Mouse (Mus musculus) liver, postnatal 0 days (tissue): ENCODE results near the gene Adh7. TPM values are rescaled to one million over a fixed set of nuclear protein-coding genes. Genes with fewer than 3 reads are reported as not detected.

ENCODE experiments used
- ATAC-seq: fragments of 200-750 bp; cut with Nextera tagmentation; 2 replicates; pipeline ENCODE4 v1.8.0; 2017; ENCODE audit warnings: mild to moderate bottlenecking, moderate library complexity
- DNase-seq: peaks from one replicate; pipeline ENCODE4 v3.0.0-alpha.2; 2016
- H3K27ac ChIP-seq: fragments of 300-500 bp; sonication (generic); 2 replicates; pipeline ENCODE4 v1.5.1; 2014; ENCODE audit warnings: antibody characterized with exemption, moderate library complexity, mild to moderate bottlenecking, low read depth
- H3K27me3 ChIP-seq: fragments of 300-500 bp; sonication (generic); 2 replicates; pipeline ENCODE4 v1.6.1; 2014; ENCODE audit warnings: low read length, control low read depth, mixed read lengths; ENCODE audit not compliant: insufficient read depth
- H3K36me3 ChIP-seq: fragments of 300-500 bp; sonication (generic); replicated peaks from 2 replicates; pipeline ENCODE4 v1.6.1; 2014; ENCODE audit warnings: mild to moderate bottlenecking, control low read depth, low read length, moderate library complexity, mixed read lengths; ENCODE audit not compliant: insufficient read depth
- H3K4me1 ChIP-seq: fragments of 300-500 bp; sonication (generic); 2 replicates; pipeline ENCODE4 v1.6.1; 2014; ENCODE audit warnings: antibody characterized with exemption, mild to moderate bottlenecking, control low read depth; ENCODE audit not compliant: insufficient read depth
- H3K4me2 ChIP-seq: fragments of 300-500 bp; sonication (generic); 2 replicates; pipeline ENCODE4 v1.6.1; 2014; ENCODE audit warnings: low read depth, mild to moderate bottlenecking, low read length, moderate library complexity, mixed read lengths
- H3K4me3 ChIP-seq: fragments of 300-500 bp; sonication (generic); 2 replicates; pipeline ENCODE4 v1.5.1; 2014; ENCODE audit warnings: low read depth, low read length
- H3K9ac ChIP-seq: fragments of 300-500 bp; sonication (generic); replicated peaks from 2 replicates; pipeline ENCODE4 v1.6.1; 2014; ENCODE audit warnings: mild to moderate bottlenecking, moderate library complexity
- H3K9me3 ChIP-seq: fragments of 300-500 bp; sonication (generic); 2 replicates; pipeline ENCODE4 v1.6.1; 2016; ENCODE audit warnings: mild to moderate bottlenecking, control low read depth, low read length, mixed read lengths
- CTCF ChIP-seq: sonication (generic); IDR thresholded peaks from 2 replicates; pipeline ENCODE4 v1.5.1; 2016; ENCODE audit warnings: antibody characterized with exemption, low read depth
- EP300 ChIP-seq: IDR thresholded peaks from 2 replicates; pipeline ENCODE4 v1.6.1; 2016; ENCODE audit warnings: antibody characterized with exemption, low read depth, mild to moderate bottlenecking
- WGBS: fragments of 180-500 bp; shearing (Covaris S2); extraction: QIAGEN DNeasy Blood & Tissue Kit; methylation state at CpG from one replicate; pipeline ENCODE4 v1.1.7; 2014; ENCODE audit not compliant: insufficient replicate concordance; 5-methylcytosine and 5-hydroxymethylcytosine counted together
- polyA plus RNA-seq: library from polyadenylated mRNA; unstranded; fragments of >200 nt; fragmentation: Nextera tagmentation; extraction: Ambion mirVana; gene quantifications from 2 replicates; pipeline ENCODE4 v1.2.1, GENCODE M21; 2015

Gene Adh7
- polyA plus RNA-seq = 6.2 and 6.7 TPM in 2 replicates

DNA sequence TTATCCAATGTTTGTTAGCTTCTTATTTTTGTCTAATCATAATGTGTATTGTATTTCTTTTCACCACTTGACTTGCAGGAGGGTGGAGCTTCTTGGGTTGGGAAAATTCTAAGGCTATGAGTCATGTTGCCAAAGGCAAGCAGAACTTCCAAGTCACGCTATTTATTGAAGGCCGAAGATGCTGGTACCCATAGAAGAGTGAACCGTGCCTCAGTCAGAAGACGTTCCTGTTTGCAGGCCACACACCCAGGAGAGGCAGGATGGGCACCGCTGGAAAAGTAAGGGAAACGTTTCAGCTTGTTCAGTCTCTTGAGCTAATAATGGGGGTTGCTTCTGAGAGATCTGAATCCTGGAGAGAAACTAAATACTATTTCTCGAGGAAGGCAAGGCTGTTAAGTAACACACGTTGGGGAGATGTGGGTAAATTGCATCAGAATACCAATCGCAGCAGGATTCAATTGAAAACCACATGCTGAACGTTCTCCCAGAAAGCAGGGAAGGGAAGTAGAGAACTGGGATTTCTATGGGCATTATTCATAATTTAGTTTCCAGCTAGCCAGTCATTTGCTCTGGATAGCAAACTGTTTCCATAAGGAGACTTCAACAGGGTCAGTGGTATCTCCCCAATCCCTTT lies at the start of gene Adh7:
Gene Adh7 (plus strand): TSS at position 130 of the 634 bp plus-strand sequence.
- Histone ChIP-seq H3K4me2 (no peak within 1 kb of the TSS), H3K27me3 (no peaks in the 10 kb centered on the region), H3K27ac (no peak within 1 kb of the TSS), H3K4me3 (no peak within 1 kb of the TSS), H3K9me3 (no peaks in the 10 kb centered on the region), H3K36me3 (no peaks in the 10 kb centered on the region), H3K9ac (no peak within 1 kb of the TSS), H3K4me1 (0 out of 2 replicates have a peak, but pooled peaks cover 2% of the 10 kb centered on the region)
- DNase-seq = no peak
- ATAC-seq = no peak
- no peak for TF ChIP-seq EP300
- TF ChIP-seq CTCF = no peak
- 62% methylated on average over 10 of the region's 10 CpGs for WGBS

DNA sequence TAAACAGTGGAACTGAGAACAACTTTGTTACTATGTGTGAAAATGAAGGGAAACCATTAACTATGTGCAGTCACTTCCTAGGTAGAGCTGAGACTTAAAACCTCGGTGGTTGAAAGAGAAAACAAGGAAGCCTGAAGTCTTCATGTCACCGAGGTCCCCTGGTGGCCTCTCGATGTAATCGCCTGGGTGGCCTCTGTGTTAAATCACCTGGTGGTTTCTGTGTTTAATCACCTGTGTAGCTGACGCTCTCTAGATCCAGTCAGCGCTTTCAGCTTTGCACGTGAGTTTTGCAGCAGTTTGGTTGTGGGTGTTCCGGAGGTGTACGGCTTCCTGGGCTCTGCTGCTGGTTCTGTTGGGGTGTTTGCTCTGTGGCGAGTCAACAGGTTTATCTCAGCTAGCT lies 44.3 kb upstream of the Adh7 start:
- TF ChIP-seq CTCF (no peak), EP300 (no peak)
- Histone ChIP-seq H3K4me3 (no peak overlapping the region), H3K4me2 (no peak overlapping the region), H3K4me1 (no peaks in the 10 kb centered on the region), H3K9me3 (no peaks in the 10 kb centered on the region), H3K27ac (no peak overlapping the region), H3K36me3 (no peaks in the 10 kb centered on the region), H3K27me3 (no peaks in the 10 kb centered on the region), H3K9ac (no peak overlapping the region)
- WGBS = 76% methylated on average over 10 of the region's 10 CpGs
- DNase-seq = no peak
- no peak for ATAC-seq

DNA sequence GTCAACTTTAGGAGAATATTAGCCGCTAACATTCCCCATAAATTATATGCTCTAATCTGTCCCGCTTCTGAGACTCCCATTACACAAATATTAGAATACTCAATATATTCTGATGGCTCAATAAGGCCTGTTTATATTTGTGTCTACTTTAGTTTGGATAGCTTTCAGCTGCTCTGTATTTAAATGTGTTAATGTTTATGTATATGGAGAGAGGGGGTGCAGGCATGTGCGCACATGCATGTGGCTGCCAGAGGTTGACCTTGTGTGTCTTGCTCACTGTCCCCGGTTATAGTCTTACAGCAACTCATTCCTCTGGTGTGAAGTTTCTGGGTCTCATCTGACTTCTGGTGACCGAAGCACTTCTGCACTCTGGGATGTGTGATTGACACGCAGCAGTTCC lies 42.0 kb upstream of the Adh7 start:
- TF ChIP-seq CTCF (no peak), EP300 (no peak)
- DNase-seq (no peak), ATAC-seq (no peak)
- H3K9ac ChIP-seq = no peak overlapping the region
- WGBS = 75% methylated on average over 6 of the region's 6 CpGs
- no peak overlapping the region for H3K4me3 ChIP-seq
- H3K4me2 ChIP-seq = no peak overlapping the region
- H3K27me3 ChIP-seq = no peaks in the 10 kb centered on the region
- no peaks in the 10 kb centered on the region for H3K9me3 ChIP-seq
- H3K4me1 ChIP-seq = no peaks in the 10 kb centered on the region
- no peaks in the 10 kb centered on the region for H3K36me3 ChIP-seq
- H3K27ac ChIP-seq = no peak overlapping the region

DNA sequence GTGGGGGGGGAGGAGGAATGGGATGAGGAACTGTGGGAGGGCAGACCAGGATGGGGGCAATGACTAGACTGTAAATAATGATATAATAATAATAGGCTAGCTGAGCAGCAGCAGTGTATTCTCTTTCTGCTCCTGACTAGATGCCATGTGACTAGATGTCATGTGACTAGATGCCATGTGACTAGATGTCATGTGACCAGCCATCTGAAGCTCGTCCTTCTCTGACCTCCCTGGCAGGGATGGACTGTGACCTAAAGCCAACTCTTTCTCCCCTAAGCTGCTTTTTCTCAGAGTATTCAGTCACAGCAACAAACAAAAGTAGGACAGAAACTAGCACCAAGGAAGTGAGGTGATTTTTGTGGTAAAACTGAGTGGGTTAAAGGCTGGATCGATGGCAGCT lies 35.5 kb upstream of the Adh7 start:
- no peaks in the 10 kb centered on the region for H3K27me3 ChIP-seq
- 67% methylated on average over 2 of the region's 2 CpGs for WGBS
- no peak for ATAC-seq
- H3K9ac ChIP-seq = no peak overlapping the region
- no peaks in the 10 kb centered on the region for H3K36me3 ChIP-seq
- no peak overlapping the region for H3K4me2 ChIP-seq
- TF ChIP-seq CTCF (no peak), EP300 (no peak)
- H3K9me3 ChIP-seq = no peaks in the 10 kb centered on the region
- H3K4me3 ChIP-seq = no peak overlapping the region
- no peak for DNase-seq
- no peaks in the 10 kb centered on the region for H3K4me1 ChIP-seq
- no peak overlapping the region for H3K27ac ChIP-seq

DNA sequence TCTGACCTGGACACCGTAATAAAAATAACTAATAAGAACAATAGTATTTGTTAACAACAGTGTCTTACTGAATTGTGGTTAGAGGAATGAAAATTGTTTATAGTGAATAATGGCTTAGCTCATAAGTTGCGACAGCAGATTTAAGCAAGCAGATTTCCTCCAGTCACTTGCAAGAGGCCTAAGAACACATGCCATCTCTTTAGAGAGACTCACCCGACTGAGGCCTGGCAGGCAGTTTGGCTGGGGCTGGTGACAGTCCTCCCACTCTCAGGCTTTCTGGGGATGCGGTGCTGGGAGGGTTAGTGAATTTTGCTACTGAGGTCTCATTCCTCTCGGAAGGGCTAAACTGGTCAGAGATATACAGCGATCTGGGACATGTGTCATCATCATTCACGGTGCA lies 34.2 kb upstream of the Adh7 start:
- no peak for ATAC-seq
- Histone ChIP-seq H3K9ac (no peak overlapping the region), H3K36me3 (no peaks in the 10 kb centered on the region), H3K4me2 (no peak overlapping the region), H3K4me1 (no peaks in the 10 kb centered on the region), H3K9me3 (no peaks in the 10 kb centered on the region), H3K27me3 (no peaks in the 10 kb centered on the region), H3K27ac (no peak overlapping the region), H3K4me3 (no peak overlapping the region)
- DNase-seq = no peak
- TF ChIP-seq EP300 = no peak
- no peak for TF ChIP-seq CTCF
- WGBS = 84% methylated on average over 7 of the region's 7 CpGs

DNA sequence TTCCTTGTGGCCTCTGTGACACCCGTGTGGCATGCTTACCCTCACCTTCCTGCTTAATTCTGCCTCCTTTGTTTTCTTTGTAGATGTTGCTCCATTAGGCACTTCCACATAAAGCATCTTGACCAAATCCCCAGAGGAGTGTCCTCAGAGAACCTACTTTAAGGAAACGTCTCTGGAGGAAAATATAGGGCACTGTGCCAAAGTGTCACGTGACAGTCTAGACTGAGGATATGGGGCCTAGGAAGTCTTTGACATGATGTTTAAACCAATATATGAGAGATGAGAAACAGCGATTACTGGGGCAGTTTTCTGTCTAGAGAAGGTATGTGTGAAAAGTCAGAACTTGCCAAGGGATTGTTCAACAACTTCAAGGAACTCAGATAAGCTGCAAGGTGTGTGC lies 32.3 kb upstream of the Adh7 start:
- DNase-seq (no peak), ATAC-seq (no peak)

More for the DNA sequence above, 32.3 kb upstream of the Adh7 start:
- H3K27me3 ChIP-seq = no peaks in the 10 kb centered on the region
- 65% methylated on average over 4 of the region's 4 CpGs for WGBS
- H3K4me3 ChIP-seq = no peak overlapping the region
- no peak overlapping the region for H3K9ac ChIP-seq
- no peaks in the 10 kb centered on the region for H3K36me3 ChIP-seq
- no peak overlapping the region for H3K27ac ChIP-seq
- H3K4me2 ChIP-seq = no peak overlapping the region
- no peaks in the 10 kb centered on the region for H3K9me3 ChIP-seq
- H3K4me1 ChIP-seq = no peaks in the 10 kb centered on the region
- TF ChIP-seq EP300 (no peak), CTCF (no peak)
